ENCODE assay signal across 13 mouse cellular contexts in genomic region chr2:143990997-143991396, GRCm38 (mm10). TPM values are rescaled to one million over a fixed set of nuclear protein-coding genes. Genes with fewer than 3 reads are reported as not detected.
DNase-seq lines count a peak whose midpoint lies in the region; ATAC-seq and TF ChIP-seq lines count a peak whose summit lies in the region.
"Had no signal": no experiment of that assay in that cellular context is flagged by ENCODE, and none has a peak within 500 bp of the region (broad histone marks: within the 10 kb centered on the region; RNA-seq: fewer than 3 reads in every experiment).

No protein-coding gene starts in this region.

- no peak overlapping the region for H3K4me2 ChIP-seq in kidney, embryonic 15.5 days
- H3K4me2 ChIP-seq: neural tube, embryonic 15.5 days had no signal

- peaks cover 26% of the 10 kb centered on the region for H3K36me3 ChIP-seq in kidney, embryonic 15.5 days
- H3K36me3 ChIP-seq: neural tube, embryonic 15.5 days had no signal

- H3K4me1 ChIP-seq in kidney, embryonic 15.5 days, result peaks cover 23% of the 10 kb centered on the region

- no peak overlapping the region for H3K9ac ChIP-seq in kidney, embryonic 15.5 days
- H3K9ac ChIP-seq: liver, embryonic 14.5 days; neural tube, embryonic 15.5 days had no signal

- H3K4me3 ChIP-seq in left cerebral cortex, adult 2 months, result no peak overlapping the region
- H3K4me3 ChIP-seq in kidney, embryonic 15.5 days (replicated peaks), result no peak overlapping the region
- H3K4me3 ChIP-seq: neural tube, embryonic 15.5 days had no signal

- 23% methylated on average over 1 of the region's 1 CpGs for WGBS in kidney, embryonic 15.5 days

- intact Hi-C loops in left cerebral cortex, adult 2 months (cut with DNase I), result no loop called here
- intact Hi-C loops in left cerebral cortex, postnatal 10 days (cut with DNase I), result no loop called here

- 0 out of 2 replicates have a peak overlapping the region, but pooled peaks have one; percentile 3 for H3K27ac ChIP-seq in left cerebral cortex, adult 2 months
- peak overlapping the region; percentile 55; the same call in 1 of the 2 replicates for H3K27ac ChIP-seq in kidney, embryonic 15.5 days
- H3K27ac ChIP-seq: liver, embryonic 14.5 days; neural tube, embryonic 15.5 days had no signal

- DNase-seq in adrenal gland, adult (ENCODE audit: inconsistent age in 2 of 2, low spot score in 1 of 2), result peak; percentile 34 to 65
- DNase-seq in adrenal gland, postnatal 25 days, result no peak
- DNase-seq in left cerebral cortex, adult 2 months (ENCODE audit: extremely low spot score in 1 of 2, low spot score in 2 of 2), result no peak
- DNase-seq in left cerebral cortex, postnatal 10 days (ENCODE audit: extremely low spot score in 1 of 2, low spot score in 2 of 2), result no peak
- DNase-seq in lung, postnatal 4 days, result peak; percentile 57 to 67
- no peak for DNase-seq in spleen, postnatal 10 days (ENCODE audit: low spot score in 2 of 2)
- DNase-seq in urinary bladder, postnatal 4 days (ENCODE audit: low spot score in 2 of 2), result no peak
- DNase-seq: cerebellum, adult 11 months; gastrocnemius, postnatal 14 days had no signal

- ATAC-seq in kidney, embryonic 15.5 days (replicated peaks; ENCODE audit: low FRiP score), result peak; percentile 49; the same call in 1 of the 2 replicates

- H3K9me3 ChIP-seq in kidney, embryonic 15.5 days (replicated peaks), result no peaks in the 10 kb centered on the region
- H3K9me3 ChIP-seq: neural tube, embryonic 15.5 days had no signal

- no peaks in the 10 kb centered on the region for H3K27me3 ChIP-seq in kidney, embryonic 15.5 days
- H3K27me3 ChIP-seq: neural tube, embryonic 15.5 days had no signal

- no peak for TF ChIP-seq CTCF in left cerebral cortex, adult 2 months (IDR thresholded peaks at IDR 0.05)

RNA-seq across cellular contexts. Expression of gene Rrbp1, which starts 20.1 kb away (rescaled TPM):
- 192 and 198 TPM in 2 replicates for total RNA-seq in adrenal gland, postnatal 25 days (2021)
- 10 to 100 TPM; 61.2 to 65.6 TPM for total RNA-seq in left cerebral cortex, adult 2 months (2021)
- total RNA-seq in left cerebral cortex, postnatal 10 days (2021), result 10 to 100 TPM; 71.8 to 76.7 TPM
- 78.1 and 90.8 TPM in 2 replicates for polyA plus RNA-seq in kidney, embryonic 15.5 days (2015; fragmentation: Nextera tagmentation; extraction: Ambion mirVana)

RNA-seq across cellular contexts. Expression of gene Banf2, which starts 41.9 kb away (rescaled TPM):
- not detected in 2 replicates for total RNA-seq in adrenal gland, postnatal 25 days (2021)
- not detected for total RNA-seq in left cerebral cortex, adult 2 months (2021)
- total RNA-seq in left cerebral cortex, postnatal 10 days (2021), result not detected
- not detected in 2 replicates for polyA plus RNA-seq in kidney, embryonic 15.5 days (2015; fragmentation: Nextera tagmentation; extraction: Ambion mirVana)
- total RNA-seq: gastrocnemius, postnatal 14 days had no signal
- polyA plus RNA-seq: intestine, embryonic 14.5 days; liver, embryonic 14.5 days; neural tube, embryonic 15.5 days had no signal

Comparison
In these comparisons a context has a peak if more than half of its experiments do, and no peak if none do; other contexts are left out.
1. DNase-seq: peak in adrenal gland, adult (2 of 2) and lung, postnatal 4 days (2 of 2); none in adrenal gland, postnatal 25 days (single experiment), left cerebral cortex, adult 2 months (0 of 2), left cerebral cortex, postnatal 10 days (0 of 2), spleen, postnatal 10 days (0 of 2) and urinary bladder, postnatal 4 days (0 of 2).